Mouse (Mus musculus) C2C12 (cell line): ENCODE data around the gene Hspa4l.

Source experiments
- CEBPB ChIP-seq: IDR thresholded peaks from one replicate; pipeline ENCODE4 v1.6.1; 2011; ENCODE audit warnings: low read depth, mild to moderate bottlenecking, control low read depth, moderate library complexity
- CTCF ChIP-seq: IDR thresholded peaks from one replicate; pipeline ENCODE4 v1.5.1; 2011; ENCODE audit not compliant: control insufficient read depth, insufficient read depth, insufficient read length
- FOSL1 ChIP-seq: IDR thresholded peaks from one replicate; pipeline ENCODE4 v1.8.0; 2011; ENCODE audit warnings: mild to moderate bottlenecking, low read length; ENCODE audit not compliant: poor library complexity, insufficient read depth, severe bottlenecking
- MAX ChIP-seq: IDR thresholded peaks from one replicate; pipeline ENCODE4 v1.6.1; 2011; ENCODE audit warnings: mild to moderate bottlenecking, control low read depth
- MYOD1 ChIP-seq: IDR thresholded peaks from one replicate; pipeline ENCODE4 v1.6.1; 2011; ENCODE audit warnings: low read depth; ENCODE audit not compliant: control insufficient read depth, insufficient read length
- MYOG ChIP-seq: IDR thresholded peaks from one replicate; pipeline ENCODE4 v1.6.1; 2011; ENCODE audit not compliant: control insufficient read depth, insufficient read length; ENCODE audit errors: extremely low read depth
- USF1 ChIP-seq: IDR thresholded peaks from one replicate; pipeline ENCODE4 v1.6.1; 2011; ENCODE audit warnings: low read depth, mild to moderate bottlenecking, control low read depth, moderate library complexity

- TF ChIP-seq CEBPB (no peak), CTCF (no peak), MAX (no peak), MYOD1 (no peak), USF1 (no peak), MYOG (no peak), FOSL1 (no peak)
These were observed 5.8 kb upstream of the Hspa4l start for GRCm38 (mm10) chr3:40738381-40738912.
